Mouse (Mus musculus) urinary bladder, postnatal 10 days (tissue): ENCODE measurements around the gene Pptc7.

Experiments used
- DNase-seq: peaks from one replicate; pipeline ENCODE4 v3.0.0; 2022; ENCODE audit warnings: low spot score

Pptc7 gene

DNA sequence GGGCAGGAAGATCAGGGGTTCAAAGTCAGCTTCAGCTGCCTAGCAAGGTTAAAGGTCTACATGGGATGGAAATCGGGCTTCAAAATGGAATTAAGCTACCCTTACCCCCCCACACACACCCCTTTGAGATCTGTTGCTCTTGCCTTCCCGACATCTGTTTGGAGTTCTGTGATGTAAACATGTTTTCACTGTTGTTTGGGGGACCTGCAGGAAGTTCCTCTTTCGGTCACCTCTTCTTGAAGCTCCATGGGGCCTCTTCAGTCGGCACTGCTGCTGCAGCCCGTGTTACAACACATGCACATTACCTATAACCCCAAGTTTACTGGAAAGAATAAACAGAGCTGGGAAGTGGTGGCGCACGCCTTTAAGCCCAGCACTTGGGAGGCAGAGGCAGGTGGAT is 17.0 kb upstream of the Pptc7 start:
- no peak for DNase-seq

DNA sequence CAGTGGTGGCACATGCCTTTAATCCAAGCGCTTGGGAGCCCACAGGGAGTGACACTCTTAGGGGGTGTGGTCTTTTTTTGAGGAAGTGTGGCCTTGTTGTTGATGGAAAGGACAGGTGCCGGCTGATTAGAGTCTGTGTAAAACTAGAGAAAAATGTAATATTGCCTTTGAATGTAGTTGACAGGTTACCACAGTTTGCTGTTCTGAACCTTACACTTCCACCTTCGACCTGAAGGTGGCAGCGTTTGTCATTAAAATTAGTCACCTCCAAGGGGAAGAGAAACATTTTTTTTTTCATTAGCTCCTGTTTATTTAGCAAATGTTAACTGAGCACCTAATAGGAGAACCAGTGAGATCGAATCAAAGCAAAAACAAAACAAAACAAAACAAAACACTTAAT is 16.3 kb upstream of the Pptc7 start:
- DNase-seq: no peak

DNA sequence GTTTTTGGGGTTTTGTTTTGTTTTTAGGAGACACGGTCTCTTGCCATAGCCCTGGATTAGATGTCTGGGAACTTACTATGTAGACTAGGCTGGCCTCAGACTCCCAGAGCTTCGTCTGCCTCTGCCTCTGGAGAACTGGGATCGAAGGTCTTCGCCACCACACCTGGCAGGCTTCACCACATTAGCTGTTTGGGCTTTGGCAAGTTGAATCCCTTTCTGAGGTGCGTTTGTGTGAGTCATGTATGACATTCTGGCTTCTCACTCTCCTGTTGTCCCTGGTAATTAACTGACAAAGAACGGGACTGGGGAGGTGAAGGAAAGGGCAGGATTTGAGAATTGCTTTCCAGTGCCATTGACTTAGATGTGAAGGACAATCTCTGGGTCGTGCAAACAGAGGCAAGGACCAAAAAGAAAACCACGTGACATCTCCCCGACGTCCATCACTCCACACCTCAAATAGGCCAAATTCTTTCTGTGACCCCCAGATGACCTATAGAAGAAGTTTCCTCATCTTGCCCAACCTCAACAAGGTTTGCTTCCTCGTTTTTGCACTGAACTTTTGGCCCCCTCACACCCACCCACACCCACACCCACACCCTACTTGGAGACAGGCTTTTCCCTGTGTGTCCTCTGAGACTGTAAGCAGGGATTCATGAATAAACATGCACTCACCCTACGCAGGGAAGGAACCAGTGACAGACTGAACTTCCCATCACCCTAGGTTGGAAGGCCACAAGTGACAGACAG is 15.1 kb upstream of the Pptc7 start:
- no peak for DNase-seq

DNA sequence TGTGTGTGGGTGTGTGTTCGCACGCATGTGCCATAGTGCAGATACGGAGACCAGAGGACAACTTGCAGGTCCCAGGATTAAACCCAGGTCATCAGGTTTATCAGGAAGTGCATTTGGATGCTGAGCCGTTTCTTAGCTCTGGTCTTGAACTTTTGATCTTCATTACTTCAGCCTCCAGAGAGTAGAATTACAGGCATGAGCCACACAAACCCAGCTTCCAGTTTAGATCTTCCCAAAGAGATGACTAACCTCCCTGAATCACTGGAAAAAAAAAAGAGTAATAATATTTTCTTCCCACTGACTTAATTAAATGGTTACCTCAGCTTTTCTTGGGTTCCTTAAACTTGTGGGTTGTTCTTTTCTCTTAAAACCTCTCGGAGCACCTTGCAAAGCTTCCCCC is 11.3 kb upstream of the Pptc7 start:
- no peak for DNase-seq

DNA sequence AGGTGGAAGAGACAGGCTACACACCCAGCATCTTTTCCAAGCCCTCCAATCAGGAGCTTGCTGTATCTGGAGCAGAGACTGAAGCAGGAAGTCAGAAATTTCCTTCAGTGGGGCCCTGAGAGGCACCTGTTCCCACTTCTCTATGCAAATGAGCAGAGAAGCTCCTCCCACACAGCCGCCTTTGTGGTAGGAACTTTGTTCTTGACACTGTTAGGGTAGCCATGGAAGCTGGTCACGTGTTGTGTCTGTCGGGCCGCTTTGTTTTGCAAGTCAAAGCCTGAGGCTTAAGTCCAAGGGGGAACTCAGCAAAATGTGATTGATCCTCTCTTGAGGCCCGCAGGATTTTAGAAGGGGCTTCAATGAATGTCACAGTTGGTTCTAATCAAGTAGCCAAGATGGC is 9.4 kb upstream of the Pptc7 start:
- no peak for DNase-seq

DNA sequence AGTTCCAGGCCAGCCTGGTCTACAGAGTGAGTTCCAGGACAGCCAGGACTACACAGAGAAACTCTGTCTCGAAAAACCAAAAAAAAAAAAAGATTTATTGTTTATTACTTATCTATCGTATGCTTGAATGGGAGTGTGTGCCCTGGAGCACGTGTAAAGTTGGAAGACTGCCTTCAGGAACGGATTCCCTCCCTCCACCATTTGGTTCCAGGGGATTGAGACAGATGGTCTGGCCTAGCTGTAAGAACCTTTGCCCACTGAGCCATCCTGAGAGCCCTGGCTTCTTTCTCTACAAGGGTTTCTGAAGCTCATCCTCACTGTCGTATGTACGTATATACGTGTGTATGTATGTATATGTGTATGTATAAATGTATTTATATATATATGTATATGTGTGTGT is 5.2 kb upstream of the Pptc7 start:
- no peak for DNase-seq

DNA sequence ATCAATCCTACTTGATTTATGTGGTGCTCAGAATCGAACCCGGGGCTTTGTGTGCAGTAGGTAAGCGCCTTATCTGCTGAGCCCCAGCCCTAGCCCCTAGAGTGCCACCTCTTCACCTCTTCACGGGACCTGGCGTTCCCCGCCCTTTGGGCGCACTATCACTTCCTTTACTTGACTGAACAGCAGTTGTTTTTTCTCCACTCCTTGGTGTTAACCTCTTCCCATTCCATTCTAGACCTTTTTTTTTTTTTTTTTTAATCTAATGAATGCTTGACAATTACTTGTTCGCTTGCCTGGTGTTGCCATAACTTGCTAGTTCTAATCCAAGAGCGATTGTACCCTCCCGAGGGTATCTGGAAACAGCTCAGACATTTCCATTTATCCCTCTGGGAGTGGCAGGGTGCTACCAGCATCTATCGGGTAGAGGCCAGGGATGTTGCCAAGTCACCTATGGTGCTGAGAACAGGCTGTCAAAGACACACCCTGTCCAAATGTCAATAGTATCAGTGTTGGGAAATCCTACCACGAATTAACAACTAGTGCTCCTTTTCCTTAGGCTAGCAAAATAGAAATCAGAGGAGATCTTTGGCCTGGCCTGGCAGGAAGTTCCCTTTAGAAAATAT is 4.3 kb upstream of the Pptc7 start:
- no peak for DNase-seq

DNA sequence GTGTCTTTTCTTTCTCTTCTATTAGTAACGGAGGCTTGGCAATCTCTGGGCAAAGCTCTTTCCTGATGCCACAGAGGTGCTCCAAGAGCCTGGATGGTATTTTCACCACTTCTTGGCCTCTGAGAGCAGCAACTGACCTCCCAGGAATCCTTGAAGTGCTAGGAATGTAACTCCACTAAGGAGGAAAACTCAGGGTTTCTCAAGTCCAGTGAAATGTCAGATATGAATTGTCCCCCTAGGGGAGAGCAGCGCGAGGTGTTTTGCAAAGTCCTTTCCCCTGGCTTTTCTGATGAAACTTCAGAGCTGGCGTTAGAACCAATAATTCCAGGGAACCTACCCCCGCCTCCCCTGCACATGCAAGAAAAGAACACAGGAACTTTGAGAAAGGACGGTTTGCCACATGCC is 3.7 kb upstream of the Pptc7 start:
- no peak for DNase-seq

DNA sequence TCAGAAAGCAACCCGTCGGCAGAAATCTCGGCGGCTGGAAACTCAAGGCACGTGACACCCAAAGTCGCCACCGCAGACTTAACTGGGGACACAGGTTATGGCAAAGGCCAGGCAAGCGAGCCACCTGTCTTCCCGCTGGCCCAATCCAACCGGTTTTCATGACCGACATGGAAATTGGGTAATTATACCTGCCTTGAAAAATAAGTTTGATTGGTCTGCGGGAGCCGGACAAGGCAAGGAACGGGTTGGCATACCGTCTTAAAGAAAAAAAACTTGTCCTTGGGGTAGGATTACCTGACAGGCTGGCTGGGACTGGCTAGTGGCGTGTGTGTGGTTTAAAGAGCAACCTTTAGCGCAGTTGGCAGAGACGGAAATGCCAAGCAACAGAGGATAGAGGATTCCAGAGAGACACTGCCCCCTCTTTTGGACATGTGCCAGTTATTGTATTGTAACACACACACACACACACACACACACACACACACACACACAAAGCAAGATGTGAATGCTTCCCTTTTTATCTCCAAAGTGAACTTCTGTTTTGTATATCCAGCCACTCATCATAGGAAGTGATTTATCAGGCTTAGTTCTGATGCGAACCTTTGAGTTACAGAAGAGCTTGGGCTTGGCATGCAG is 3.2 kb upstream of the Pptc7 start:
- no peak for DNase-seq

DNA sequence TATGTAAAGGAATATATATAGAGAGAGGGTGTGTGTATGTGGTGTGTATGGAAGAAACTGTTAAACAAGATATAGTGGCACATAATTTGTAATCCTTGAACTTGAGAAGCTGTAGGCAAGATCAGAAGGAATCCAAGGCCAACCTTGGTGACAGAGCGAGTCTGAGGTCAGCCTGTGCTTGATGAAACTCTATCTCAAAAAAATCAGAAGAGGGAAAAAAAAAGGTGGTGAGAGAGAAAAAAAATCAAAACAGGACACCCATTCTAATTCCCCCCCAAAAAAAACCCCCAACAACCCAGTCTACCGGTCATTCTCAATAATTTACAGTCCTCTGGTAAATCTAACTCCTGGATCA is 360 bp upstream of the Pptc7 start:
- no peak for DNase-seq

DNA sequence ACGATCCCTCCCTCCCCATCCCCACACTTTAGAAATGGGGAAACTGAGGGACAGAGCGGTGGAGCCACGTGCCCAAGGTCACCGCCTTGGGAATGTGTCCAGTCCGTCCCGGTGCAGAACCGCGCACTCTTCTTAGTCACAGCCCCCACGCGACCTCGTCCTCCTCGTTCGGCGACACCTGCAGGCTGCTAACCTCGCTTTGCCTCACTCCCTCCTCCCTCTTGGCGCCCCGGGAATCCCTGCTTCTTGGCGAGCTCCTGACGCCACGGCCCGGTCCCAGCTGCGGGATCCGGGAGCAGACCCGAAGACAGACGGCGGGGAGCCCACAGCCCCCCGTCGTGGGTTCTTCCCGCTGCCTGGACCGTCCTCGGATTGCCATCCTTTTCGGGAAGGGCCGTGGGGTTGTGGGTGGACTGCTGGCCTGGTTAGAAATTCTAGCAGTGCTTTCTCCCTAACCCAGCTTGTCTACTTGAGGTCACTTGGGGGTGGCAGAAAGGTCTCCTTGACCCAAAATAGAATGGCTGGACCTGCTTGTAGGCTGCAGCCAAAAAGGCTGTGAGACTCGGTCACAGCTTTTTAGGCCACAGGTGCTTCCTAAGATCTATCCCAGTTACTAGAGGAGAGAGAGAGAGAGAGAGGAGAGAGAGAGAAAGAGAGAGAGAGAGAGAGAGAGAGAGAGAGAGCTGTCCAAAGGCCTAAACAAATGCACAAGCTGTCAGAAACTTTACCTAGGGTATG is 1.0 kb downstream of the Pptc7 start:
- DNase-seq: no peak

DNA sequence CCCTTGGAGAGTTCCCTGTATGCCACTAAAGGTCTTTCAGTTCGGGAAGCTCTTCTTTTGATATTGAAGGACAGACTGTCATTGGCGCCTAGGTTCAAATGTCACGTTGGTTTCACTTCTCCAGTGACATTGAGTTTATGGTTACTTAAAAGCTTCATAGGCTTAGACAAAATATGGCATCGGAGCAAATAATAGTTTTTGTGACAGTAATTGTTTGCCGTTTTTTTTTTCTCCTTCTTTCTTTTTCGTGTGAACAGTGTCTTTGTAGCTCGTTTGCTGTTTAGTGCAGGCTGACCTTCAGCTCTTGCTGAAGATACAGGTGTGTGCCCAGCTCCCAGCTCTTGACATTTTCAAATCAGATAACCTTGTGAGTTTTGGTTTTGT is 1.6 kb downstream of the Pptc7 start:
- DNase-seq: no peak

DNA sequence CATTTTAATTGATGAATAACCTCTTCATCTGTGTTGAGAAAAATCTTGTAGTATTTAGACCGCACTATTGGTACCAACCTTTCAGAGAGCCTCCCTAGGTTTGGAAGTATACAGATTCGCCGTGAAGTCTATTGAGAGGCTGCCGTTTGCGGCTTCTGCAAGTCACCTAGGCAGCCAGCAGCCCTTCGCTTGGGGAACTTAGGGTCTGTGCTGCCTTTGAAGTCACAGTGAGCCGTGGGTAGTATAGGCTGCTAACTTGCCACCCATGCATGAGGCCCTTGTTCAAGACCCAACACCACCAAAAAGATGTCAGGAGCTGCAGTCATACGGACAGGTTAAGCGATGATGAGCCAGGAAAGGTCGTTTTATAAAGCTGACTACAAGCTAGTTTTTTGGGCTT is 2.0 kb downstream of the Pptc7 start:
- DNase-seq: no peak

DNA sequence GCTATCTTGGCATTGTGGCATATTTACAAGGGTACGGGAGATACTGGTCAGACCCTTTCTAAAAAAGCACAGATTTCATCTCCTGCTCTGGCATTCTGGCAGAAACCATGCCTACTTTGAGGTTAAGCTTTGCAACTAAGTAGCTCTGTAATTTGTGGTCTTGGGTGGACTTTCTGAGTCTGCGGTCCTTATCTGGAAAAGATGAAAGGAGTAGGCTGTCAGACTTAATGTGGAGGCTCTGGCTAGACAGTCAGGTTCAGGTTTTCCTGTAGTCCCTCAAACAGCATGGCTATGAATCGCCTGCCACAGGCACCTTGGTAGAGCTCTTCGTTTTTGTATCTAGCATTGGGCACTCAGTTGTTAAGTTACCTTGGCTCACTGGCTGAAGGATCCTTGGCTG is 2.9 kb downstream of the Pptc7 start:
- no peak for DNase-seq

DNA sequence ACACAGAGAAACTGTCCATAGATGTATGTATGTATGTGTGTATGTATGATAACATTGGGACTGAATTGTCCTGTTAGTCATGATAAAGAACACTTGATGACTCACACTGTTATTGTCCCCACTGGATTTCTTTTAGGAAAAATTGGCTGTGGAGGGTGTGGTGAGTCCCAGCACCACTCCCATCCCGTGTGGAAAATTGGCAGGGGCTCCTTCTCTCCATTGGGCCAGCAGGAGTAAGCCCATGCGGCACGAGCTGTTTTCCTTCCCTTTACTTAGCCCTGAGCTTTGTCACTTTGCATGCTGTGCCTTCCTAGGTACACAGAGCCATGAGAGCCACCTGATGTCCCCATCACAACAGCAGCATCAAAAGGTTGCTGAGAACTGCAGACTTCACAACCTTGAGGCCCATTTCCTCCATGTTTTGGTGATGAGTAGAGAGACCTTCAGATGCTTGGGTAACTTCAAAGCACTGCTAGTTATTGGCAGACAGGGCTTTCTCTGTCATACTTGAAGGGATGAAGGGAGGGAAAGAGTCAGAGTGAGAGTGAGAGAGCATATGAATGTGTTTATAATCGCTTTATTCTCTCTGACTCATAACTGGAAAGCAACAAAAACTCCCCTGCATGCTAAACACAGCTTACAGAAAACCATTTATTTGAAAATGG is 4.1 kb downstream of the Pptc7 start:
- no peak for DNase-seq

DNA sequence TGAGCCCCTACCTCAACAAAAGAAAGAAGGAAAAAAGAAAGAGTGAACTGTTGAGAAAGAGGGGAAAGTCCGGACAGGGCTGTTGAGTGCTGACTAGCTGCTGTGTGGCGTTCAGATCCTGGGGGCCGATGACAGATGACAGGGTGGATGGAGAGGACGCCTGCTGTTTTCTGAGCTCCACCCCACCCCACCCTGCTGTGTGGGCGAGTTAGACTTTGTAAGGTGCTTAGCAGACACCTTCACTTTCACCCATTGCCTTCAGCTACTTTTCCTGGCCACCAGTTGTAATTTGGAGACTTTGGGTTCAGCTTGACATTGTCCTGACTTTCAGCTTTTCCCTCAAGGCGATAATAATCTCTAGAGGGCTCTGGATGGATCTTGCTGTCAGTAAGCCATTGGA is 7.0 kb downstream of the Pptc7 start:
- no peak for DNase-seq

DNA sequence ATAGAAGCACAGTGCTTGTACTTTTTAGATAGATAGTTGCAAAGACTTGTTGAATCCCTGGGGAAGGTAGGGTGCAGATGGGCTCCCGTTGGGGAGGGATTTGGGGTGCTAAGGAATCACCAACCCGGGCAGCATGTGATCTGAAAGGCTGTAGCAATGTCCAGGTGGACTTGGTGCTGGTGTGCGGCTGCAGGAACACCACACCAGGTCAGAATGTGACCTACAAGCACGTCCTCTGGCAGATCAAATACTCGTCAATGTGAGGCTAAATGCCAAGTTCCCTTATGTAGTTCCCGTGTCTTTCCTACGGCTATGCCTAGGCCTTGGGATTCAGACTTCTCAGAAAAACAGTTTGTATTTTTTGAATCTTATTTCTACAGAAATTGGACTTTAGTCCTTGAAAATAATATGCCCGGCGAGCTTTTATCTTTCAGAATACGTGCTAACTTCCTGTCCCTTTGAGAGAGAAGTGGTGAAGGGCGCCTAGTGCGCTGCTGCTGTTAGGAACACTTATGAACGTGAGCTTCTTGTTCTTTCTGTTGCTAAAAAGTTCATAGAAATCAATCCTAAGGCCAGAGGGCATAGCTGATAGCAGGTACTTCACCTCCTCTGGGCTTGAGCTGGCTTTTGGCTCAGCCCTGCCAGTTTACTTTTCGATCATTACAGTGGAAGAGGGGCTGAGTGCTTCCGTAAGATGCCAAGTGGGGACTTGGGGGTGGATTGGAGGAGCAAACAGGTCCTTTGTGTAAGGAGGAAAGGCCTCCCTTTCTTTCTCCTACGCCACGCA is 7.6 kb downstream of the Pptc7 start:
- no peak for DNase-seq

DNA sequence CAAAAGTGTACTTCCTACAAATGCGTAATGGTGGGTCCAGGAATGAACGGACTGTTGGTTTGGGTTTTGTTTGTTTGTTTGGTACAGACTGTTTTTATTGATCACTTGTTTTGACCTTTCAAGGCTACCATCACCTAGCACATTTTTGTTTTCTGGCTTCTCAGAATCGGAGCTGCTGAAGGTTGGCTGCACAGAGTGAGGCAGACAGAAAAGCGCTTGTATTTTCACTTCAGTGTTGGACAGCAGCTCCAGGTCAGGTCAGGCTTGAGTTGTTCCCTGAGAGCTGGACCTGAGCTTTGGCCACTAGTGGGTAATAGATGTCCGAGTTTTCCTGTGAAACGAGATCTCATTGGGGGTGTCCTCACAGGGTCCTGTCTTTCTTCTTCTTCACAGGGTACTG is 9.0 kb downstream of the Pptc7 start:
- DNase-seq: no peak

DNA sequence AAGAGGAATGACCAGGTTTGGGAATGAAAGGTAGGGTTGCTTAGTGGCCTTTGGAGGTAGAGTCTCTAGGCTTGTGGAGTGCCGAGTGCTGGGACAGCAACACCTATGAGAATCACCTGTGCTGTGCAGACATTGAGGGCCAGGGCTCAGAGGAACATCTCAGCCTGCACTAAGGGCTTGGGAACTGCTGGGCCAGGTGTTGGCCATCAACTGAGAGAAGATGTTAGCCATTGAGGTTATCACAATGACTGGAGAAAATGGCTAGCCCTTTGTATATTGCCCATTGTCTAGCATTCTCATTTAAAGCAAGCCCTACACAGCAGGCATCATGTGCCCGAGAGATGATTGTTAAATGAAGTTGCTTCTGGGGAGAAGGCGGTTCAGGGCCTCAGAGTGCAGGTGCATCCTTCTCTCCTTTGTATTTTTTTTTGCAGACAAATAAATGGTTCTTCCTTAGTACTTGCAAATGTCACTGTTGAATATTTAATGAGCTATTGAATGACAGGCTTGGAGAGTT is 10.1 kb downstream of the Pptc7 start:
- no peak for DNase-seq

DNA sequence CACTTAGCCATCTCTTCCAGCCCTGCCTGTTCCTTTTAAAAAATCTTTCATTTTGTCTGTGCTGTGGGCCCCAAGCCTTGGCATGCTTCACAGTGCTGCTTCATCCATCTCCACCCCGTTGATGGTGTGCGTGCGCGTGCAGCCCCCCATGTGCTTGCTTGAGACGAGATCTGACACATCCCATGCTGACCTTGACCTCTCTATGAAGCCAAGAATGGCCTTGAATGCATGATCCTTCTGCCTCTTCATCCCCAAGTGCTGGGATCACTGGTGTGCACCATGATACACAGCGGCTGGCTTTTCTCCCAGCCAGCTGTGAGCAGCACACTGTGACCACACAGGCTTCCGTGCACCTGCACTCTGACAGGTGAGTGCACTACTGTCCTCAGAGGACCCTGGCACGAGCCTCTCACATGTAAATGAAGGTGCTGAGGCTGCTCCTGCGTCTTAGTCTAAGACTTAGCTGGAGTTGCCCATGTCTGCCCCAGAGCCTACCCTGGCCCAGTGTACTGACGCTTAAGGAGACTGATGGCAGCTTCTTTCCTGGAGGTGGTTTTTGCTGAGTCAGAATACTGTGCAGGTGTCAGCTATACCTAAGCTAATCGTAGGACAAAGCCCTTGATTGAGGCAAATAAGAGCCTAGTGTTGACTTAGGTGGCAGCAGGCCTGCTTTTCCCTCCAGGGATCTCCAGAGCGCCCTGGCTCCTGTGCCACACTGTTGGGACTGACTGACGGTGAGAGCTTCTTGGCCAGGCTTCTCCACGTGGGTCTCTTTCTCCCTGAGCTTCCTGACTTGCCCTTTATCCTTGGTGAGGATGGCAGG is 11.2 kb downstream of the Pptc7 start:
- no peak for DNase-seq

DNA sequence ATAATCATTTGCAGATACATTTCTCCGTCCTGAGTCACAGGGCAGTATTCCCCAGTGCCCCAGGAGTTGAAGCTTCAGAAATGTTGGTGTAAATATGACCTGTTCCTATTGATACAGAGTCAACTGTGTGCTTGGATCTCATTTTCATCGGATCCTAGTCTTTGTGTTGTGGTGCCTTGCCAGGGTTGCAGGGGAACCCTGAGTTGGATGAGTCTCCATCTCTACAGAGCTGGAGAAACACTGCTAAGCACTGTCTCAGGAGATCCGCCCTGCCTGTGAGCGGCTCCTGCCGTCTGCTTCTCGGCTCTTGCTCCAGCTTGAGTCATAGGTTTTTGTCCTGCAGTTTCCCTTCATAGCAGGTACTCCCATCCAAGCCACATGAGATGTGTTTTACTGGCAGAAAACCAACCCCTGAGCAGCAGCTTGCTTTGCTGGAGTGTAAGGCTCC is 15.9 kb downstream of the Pptc7 start:
- DNase-seq: no peak
